12 mouse cellular contexts compared by ENCODE assay signal in the genomic region with DNA sequence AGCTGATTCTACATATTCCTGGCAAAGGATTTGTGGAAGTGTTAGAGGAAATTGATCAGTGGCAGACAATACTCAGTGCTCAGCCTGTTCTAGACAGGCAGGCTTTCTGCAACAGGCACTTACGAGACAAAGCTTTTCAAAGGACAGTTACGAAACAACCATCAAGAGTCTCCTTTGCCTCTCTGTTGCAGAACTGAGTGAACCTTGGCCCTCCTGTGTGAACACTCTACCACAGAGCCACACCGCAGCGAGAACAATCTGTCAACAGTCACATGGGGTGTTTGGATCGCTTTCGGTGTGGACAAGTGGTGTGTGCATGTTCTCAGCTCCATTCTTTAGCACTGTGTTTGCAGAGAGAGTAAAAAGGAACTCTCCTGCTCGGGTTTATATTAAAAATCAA. TPM values are rescaled to one million over a fixed set of nuclear protein-coding genes. Genes with fewer than 3 reads are reported as not detected.
DNase-seq lines count a peak whose midpoint lies in the region; ATAC-seq and TF ChIP-seq lines count a peak whose summit lies in the region.
"Had no signal": no experiment of that assay in that cellular context is flagged by ENCODE, and none has a peak within 500 bp of the region (broad histone marks: within the 10 kb centered on the region; RNA-seq: fewer than 3 reads in every experiment).

No protein-coding gene starts in this region.

- H3K4me2 ChIP-seq in kidney, embryonic 15.5 days, result no peak overlapping the region
- H3K4me2 ChIP-seq in lung, embryonic 14.5 days, result no peak overlapping the region
- 0 out of 2 replicates have a peak overlapping the region, but pooled peaks have one; percentile 35 for H3K4me2 ChIP-seq in stomach, postnatal 0 days (replicated peaks; ENCODE audit: low read depth)
- no peak overlapping the region for H3K4me2 ChIP-seq in midbrain, postnatal 0 days (ENCODE audit: low read depth, low read length, poor library complexity, severe bottlenecking)

- no peaks in the 10 kb centered on the region for H3K27me3 ChIP-seq in kidney, adult 2 months (replicated peaks; ENCODE audit: control insufficient read depth, insufficient read depth, low read length)
- peaks cover 9% of the 10 kb centered on the region; the same call in 1 of the 2 replicates for H3K27me3 ChIP-seq in kidney, embryonic 15.5 days
- no peaks in the 10 kb centered on the region for H3K27me3 ChIP-seq in lung, embryonic 14.5 days (ENCODE audit: insufficient read depth, low read length)
- no peaks in the 10 kb centered on the region for H3K27me3 ChIP-seq in stomach, postnatal 0 days (ENCODE audit: control insufficient read depth, insufficient read depth, low read length)
- no peaks in the 10 kb centered on the region for H3K27me3 ChIP-seq in midbrain, postnatal 0 days (ENCODE audit: insufficient read depth, low read length)

- DNase-seq in kidney, adult 2 months, result peak; percentile 73
- peak; percentile 16 for DNase-seq in kidney, postnatal 14 days
- peak; percentile 29 for DNase-seq in lung, embryonic 14.5 days
- DNase-seq in stomach, postnatal 0 days (ENCODE audit: low spot score), result peak; percentile 58
- DNase-seq in urinary bladder, adult 18-20 months (ENCODE audit: low spot score in 2 of 2), result no peak
- DNase-seq in midbrain, postnatal 0 days (ENCODE audit: low spot score), result no peak
- DNase-seq: adrenal gland, postnatal 14 days; heart, postnatal 14 days; thymus, postnatal 4 days had no signal

- no peak overlapping the region for H3K4me3 ChIP-seq in kidney, adult 2 months (ENCODE audit: insufficient read depth, low read depth, low read length)
- H3K4me3 ChIP-seq in kidney, embryonic 15.5 days (replicated peaks), result no peak overlapping the region
- H3K4me3 ChIP-seq in lung, embryonic 14.5 days (ENCODE audit: low read depth, low read length), result no peak overlapping the region
- no peak overlapping the region for H3K4me3 ChIP-seq in stomach, postnatal 0 days (ENCODE audit: low read depth, low read length)
- H3K4me3 ChIP-seq in midbrain, postnatal 0 days (ENCODE audit: low read depth, low read length), result no peak overlapping the region

- H3K9ac ChIP-seq in kidney, embryonic 15.5 days, result no peak overlapping the region
- peak overlapping the region; percentile 16; the same call in 1 of the 2 replicates for H3K9ac ChIP-seq in lung, embryonic 14.5 days
- H3K9ac ChIP-seq in stomach, postnatal 0 days (ENCODE audit: low read length), result no peak overlapping the region
- no peak overlapping the region for H3K9ac ChIP-seq in midbrain, postnatal 0 days (replicated peaks; ENCODE audit: low read length, poor library complexity, severe bottlenecking)

- TF ChIP-seq POLR2A in kidney, adult 2 months (IDR thresholded peaks at IDR 0.05; ENCODE audit: low read depth, low read length), result no peak

- no peaks in the 10 kb centered on the region for H3K4me1 ChIP-seq in kidney, adult 2 months (ENCODE audit: control insufficient read depth, insufficient read depth, low read length)
- H3K4me1 ChIP-seq in kidney, embryonic 15.5 days, result peaks cover 3% of the 10 kb centered on the region; the same call in 1 of the 2 replicates
- H3K4me1 ChIP-seq in lung, embryonic 14.5 days (ENCODE audit: insufficient read depth), result no peaks in the 10 kb centered on the region
- no peaks in the 10 kb centered on the region for H3K4me1 ChIP-seq in stomach, postnatal 0 days (replicated peaks; ENCODE audit: control insufficient read depth, insufficient read depth)
- H3K4me1 ChIP-seq in midbrain, postnatal 0 days (ENCODE audit: insufficient read depth, low read length), result peaks cover 4% of the 10 kb centered on the region; the same call in 1 of the 2 replicates

- H3K36me3 ChIP-seq in kidney, adult 2 months (ENCODE audit: control insufficient read depth, insufficient read depth, low read length), result no peaks in the 10 kb centered on the region
- no peaks in the 10 kb centered on the region for H3K36me3 ChIP-seq in kidney, embryonic 15.5 days
- no peaks in the 10 kb centered on the region for H3K36me3 ChIP-seq in lung, embryonic 14.5 days (ENCODE audit: insufficient read depth)
- H3K36me3 ChIP-seq in stomach, postnatal 0 days (ENCODE audit: control insufficient read depth, insufficient read depth, low read length), result no peaks in the 10 kb centered on the region
- H3K36me3 ChIP-seq in midbrain, postnatal 0 days (ENCODE audit: insufficient read depth, low read length), result no peaks in the 10 kb centered on the region

- no peaks in the 10 kb centered on the region for H3K9me3 ChIP-seq in kidney, embryonic 15.5 days (replicated peaks)
- H3K9me3 ChIP-seq in lung, embryonic 14.5 days (ENCODE audit: low read depth, low read length), result no peaks in the 10 kb centered on the region
- H3K9me3 ChIP-seq in stomach, postnatal 0 days (ENCODE audit: control insufficient read depth, low read length), result no peaks in the 10 kb centered on the region
- no peaks in the 10 kb centered on the region for H3K9me3 ChIP-seq in midbrain, postnatal 0 days (ENCODE audit: low read length)
- H3K9me3 ChIP-seq: G1E had no signal

- no peak for TF ChIP-seq CTCF in kidney, adult 2 months (conservative IDR thresholded peaks at IDR 0.05; ENCODE audit: insufficient read depth, insufficient read length, low read depth, low read length)
- no peak for TF ChIP-seq CTCF in lung, embryonic 14.5 days (IDR thresholded peaks at IDR 0.05; ENCODE audit: low read depth)
- no peak for TF ChIP-seq CTCF in stomach, postnatal 0 days (IDR thresholded peaks at IDR 0.05; ENCODE audit: low read depth)
- TF ChIP-seq CTCF in midbrain, postnatal 0 days (IDR thresholded peaks at IDR 0.05), result no peak

- no peak for TF ChIP-seq EP300 in stomach, postnatal 0 days (optimal IDR thresholded peaks at IDR 0.05)

- 51% methylated on average over 7 of the region's 7 CpGs for WGBS in kidney, adult 2 months
- 77% methylated on average over 7 of the region's 7 CpGs for WGBS in kidney, embryonic 15.5 days
- 32% methylated on average over 7 of the region's 7 CpGs for WGBS in lung, embryonic 14.5 days
- 40% methylated on average over 7 of the region's 7 CpGs for WGBS in stomach, postnatal 0 days
- 81% methylated on average over 7 of the region's 7 CpGs for WGBS in midbrain, postnatal 0 days

- no peak for ATAC-seq in kidney, embryonic 15.5 days (replicated peaks; ENCODE audit: low FRiP score)
- ATAC-seq in lung, embryonic 14.5 days (ENCODE audit: insufficient read depth), result peak; percentile 53; the same call in 1 of the 2 replicates
- peak; percentile 55; the same call in 1 of the 2 replicates for ATAC-seq in stomach, postnatal 0 days (ENCODE audit: low FRiP score, low TSS enrichment)
- ATAC-seq in midbrain, postnatal 0 days (ENCODE audit: low FRiP score), result no peak

- no peak overlapping the region for H3K27ac ChIP-seq in kidney, adult 2 months (ENCODE audit: insufficient read depth, low read depth, low read length)
- H3K27ac ChIP-seq in kidney, embryonic 15.5 days, result no peak overlapping the region
- H3K27ac ChIP-seq in lung, embryonic 14.5 days (ENCODE audit: low read depth), result no peak overlapping the region
- peak overlapping the region; percentile 30; the same call in 1 of the 2 replicates for H3K27ac ChIP-seq in stomach, postnatal 0 days (replicated peaks)
- H3K27ac ChIP-seq in midbrain, postnatal 0 days (ENCODE audit: low read depth, low read length), result no peak overlapping the region
- H3K27ac ChIP-seq: macrophage had no signal

RNA-seq across cellular contexts. Expression of a gene that starts 23.1 kb away (rescaled TPM):
- 1.1 and 1.4 TPM in 2 replicates for polyA plus RNA-seq in kidney, adult 2 months (2012; rRNA removed)
- polyA plus RNA-seq in kidney, embryonic 15.5 days (2015; fragmentation: Nextera tagmentation; extraction: Ambion mirVana), result 0.68 and 0.96 TPM in 2 replicates
- 1.9 and 2.2 TPM in 2 replicates for polyA plus RNA-seq in lung, embryonic 14.5 days (2014; fragmentation: Nextera tagmentation; extraction: Ambion mirVana)
- polyA plus RNA-seq in stomach, postnatal 0 days (2015; fragmentation: Nextera tagmentation; extraction: Ambion mirVana), result 5.1 and 5.9 TPM in 2 replicates
- 3.3 and 5.4 TPM in 2 replicates for total RNA-seq in midbrain, postnatal 0 days (2014; rRNA removed)
- polyA plus RNA-seq in midbrain, postnatal 0 days (2015; fragmentation: Nextera tagmentation; extraction: Ambion mirVana), result 1.6 TPM in 2 replicates
- polyA plus RNA-seq: macrophage had no signal

RNA-seq across cellular contexts. Expression of a gene that starts 23.5 kb away (rescaled TPM):
- polyA plus RNA-seq in kidney, adult 2 months (2012; rRNA removed), result 3.6 and 5.7 TPM in 2 replicates
- polyA plus RNA-seq in kidney, embryonic 15.5 days (2015; fragmentation: Nextera tagmentation; extraction: Ambion mirVana), result 33.2 and 36.2 TPM in 2 replicates
- 27.6 and 34.4 TPM in 2 replicates for polyA plus RNA-seq in lung, embryonic 14.5 days (2014; fragmentation: Nextera tagmentation; extraction: Ambion mirVana)
- polyA plus RNA-seq in stomach, postnatal 0 days (2015; fragmentation: Nextera tagmentation; extraction: Ambion mirVana), result 14.6 and 16.1 TPM in 2 replicates
- 39.1 and 44.6 TPM in 2 replicates for total RNA-seq in midbrain, postnatal 0 days (2014; rRNA removed)
- polyA plus RNA-seq in midbrain, postnatal 0 days (2015; fragmentation: Nextera tagmentation; extraction: Ambion mirVana), result 38.8 and 40.7 TPM in 2 replicates

Comparison
In these comparisons a context has a peak if more than half of its experiments do, and no peak if none do; other contexts are left out.
1. DNase-seq: peak in kidney, adult 2 months (single experiment), kidney, postnatal 14 days (single experiment), lung, embryonic 14.5 days (single experiment) and stomach, postnatal 0 days (single experiment); none in urinary bladder, adult 18-20 months (0 of 2) and midbrain, postnatal 0 days (single experiment).
2. ATAC-seq: peak in lung, embryonic 14.5 days (single experiment) and stomach, postnatal 0 days (single experiment); none in kidney, embryonic 15.5 days (single experiment) and midbrain, postnatal 0 days (single experiment).